Mouse (Mus musculus) adrenal gland, postnatal 25 days (tissue): ENCODE data around the gene Abhd17a. TPM values are rescaled to one million over a fixed set of nuclear protein-coding genes. Genes with fewer than 3 reads are reported as not detected.
A peak's percentile ranks its signal among the peaks of the same experiment; 100 is the strongest.

Experiments
- DNase-seq: peaks from one replicate; pipeline ENCODE4 v3.0.0; 2021; ENCODE audit warnings: mixed read lengths
- long read RNA-seq: library from polyadenylated mRNA; stranded (forward); transcript quantifications from one replicate; pipeline ENCODE4 v2.0.0, GENCODE M21; 2021
- total RNA-seq: library from RNA; stranded (reverse); gene quantifications from 2 replicates; pipeline ENCODE4 v1.2.3, GENCODE M21; 2021

Gene Abhd17a
- total RNA-seq: 87.8 and 100 TPM in 2 replicates
- long read RNA-seq, transcript Abhd17a-201 (5 exons, 1,468 nt): major isoform, 144 of 237 reads
- long read RNA-seq, partial matches to known transcripts: 32 of 237 reads
- long read RNA-seq, other reads (novel, unspliced or antisense): 59 of 237 reads

DNA sequence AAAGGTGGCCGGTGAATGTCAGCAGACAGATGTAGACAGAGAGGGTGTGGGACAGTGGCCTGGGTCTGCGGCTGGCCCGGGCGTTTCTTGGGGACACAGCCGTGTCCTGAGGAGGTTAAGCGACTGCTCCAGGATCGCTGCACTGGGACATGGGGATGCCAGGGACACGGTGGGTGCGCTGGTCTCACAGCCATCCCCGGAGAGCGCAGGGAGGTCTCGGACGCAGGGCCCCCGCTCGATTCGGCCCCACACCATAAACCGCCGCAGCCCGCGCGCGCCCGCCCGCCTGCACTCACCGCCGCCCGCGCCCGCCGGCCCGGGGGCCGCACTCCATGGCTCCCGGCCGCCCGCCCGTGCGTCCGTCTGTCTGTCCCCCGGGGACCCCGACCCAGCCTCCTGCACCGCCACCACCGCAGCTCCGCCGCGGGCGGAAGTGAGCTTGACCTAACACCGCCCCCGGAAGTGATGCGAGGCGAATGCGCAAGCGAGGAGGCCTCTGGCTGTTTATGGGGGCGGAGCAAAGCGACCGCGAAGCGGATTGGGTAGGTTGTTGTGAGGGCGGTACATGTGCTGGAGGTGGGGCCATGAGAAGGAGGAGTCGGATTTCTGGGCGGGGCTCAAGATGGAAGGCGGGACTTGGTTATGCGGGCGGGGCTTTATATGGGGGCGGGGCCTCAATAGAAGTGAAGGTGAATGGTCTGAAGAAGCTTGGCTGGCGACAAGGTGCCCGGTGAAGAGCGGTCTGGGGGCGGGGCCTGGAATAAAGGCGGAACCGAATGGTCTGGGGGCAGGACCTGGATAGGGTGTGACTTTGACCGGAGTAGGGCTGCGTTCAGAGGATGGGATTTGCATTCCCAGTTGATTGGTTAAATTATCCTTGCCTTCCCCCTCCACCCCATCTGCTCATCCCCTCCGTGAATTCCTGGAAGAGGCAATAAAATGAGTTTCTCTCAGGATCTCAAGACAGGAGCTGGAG, at the start of gene Abhd17a:
Gene Abhd17a, minus strand, starts transcription at position 463 of the 976 bp plus-strand sequence.
- peak; percentile 97 for DNase-seq

DNA sequence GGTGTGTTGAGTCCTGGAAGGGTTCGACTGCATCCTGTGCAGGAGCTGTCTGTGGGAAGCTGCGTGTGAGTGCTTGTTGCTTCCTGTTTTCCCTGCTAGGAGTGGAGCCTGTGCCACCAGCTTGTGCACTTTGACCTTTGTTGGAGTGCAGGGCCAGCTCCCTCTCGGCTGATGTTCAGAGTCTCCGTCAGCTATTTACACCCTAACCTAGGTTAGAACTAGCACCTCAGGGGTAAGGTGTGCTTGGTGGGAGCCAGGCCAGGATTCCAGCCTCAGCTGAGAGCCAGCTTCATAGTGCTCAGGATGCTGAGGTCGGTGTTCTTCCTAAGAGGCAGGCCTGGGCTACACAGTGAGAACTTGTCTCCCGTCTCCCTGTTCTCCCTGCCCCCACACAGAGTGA, 45.2 kb upstream of the Abhd17a start:
- DNase-seq: no peak

DNA sequence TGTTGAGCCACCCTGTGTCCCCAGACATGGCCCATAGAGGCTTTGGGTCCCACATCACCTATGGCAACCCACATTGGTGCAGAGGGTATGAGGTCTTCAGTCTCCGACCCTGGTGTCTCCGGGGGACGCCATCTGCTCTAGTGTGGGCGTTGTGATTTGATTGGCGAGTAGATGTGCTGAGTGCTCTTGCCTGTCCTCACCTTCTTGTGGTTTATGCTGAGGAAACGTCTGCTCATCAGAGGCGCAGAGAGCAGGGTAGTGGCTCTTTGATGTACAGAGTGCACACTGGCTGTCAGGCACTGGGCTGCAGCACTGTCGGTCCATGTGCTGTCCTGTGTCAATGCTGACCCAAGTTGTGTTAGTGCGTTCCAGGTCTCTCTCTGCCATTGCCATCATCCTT, 38.8 kb upstream of the Abhd17a start:
- no peak for DNase-seq

- DNase-seq: no peak
Measured at GRCm38 (mm10) chr10:80627685-80628084, 37.5 kb upstream of the Abhd17a start.

GRCm38 (mm10) chr10:80625764-80626163, 35.6 kb upstream of the Abhd17a start:
- no peak for DNase-seq

- DNase-seq: peak; percentile 58
Measured at GRCm38 (mm10) chr10:80623457-80624191, 33.5 kb upstream of the Abhd17a start.

GRCm38 (mm10) chr10:80622661-80623456, 32.7 kb upstream of the Abhd17a start, which contains the start of gene Csnk1g2:
TSS of gene Csnk1g2 (plus strand) at chr10:80622838.
- peak; percentile 46 for DNase-seq

DNA sequence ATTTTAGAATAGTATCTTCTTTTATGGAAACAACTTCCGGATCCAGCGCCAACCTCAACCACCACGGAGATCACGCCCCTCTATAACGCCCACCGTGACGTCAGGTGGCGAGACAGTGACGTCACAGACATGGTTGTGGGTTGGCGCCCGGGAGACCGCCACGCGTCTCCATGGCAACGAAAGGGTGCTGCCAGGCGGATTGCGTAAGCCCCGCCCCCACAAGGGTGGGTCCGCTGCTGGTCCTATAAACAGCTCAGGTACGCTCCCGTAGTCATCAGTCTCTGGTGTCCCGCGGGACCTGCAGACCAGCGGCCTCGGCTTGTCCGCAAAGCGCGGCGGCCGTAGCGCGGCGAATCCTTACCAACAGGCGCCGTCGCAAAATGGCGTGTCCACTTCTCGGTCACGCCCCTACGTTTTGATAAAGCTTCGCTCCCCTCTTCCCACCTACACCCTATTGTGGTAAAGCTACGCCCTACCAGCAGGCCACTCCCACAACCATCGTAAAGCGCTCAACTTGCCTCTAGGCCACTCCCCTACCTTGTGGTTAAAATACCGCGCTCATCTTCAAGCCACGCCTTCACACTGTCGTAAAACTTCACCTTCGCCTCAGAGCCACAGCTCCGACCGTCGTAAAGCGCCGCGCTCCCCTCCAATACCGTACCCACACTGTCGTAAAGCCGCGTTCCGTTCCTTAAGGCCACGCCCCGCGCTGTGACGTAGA, 32.0 kb upstream of the Abhd17a start:
- peak; percentile 98 for DNase-seq

- DNase-seq: no peak
Measured at GRCm38 (mm10) chr10:80621690-80621939, 31.5 kb upstream of the Abhd17a start.

- no peak for DNase-seq
Measured at GRCm38 (mm10) chr10:80620796-80621689, 30.9 kb upstream of the Abhd17a start.

- DNase-seq: no peak
Measured at GRCm38 (mm10) chr10:80620365-80620764, 30.2 kb upstream of the Abhd17a start.

- DNase-seq: no peak
Measured at GRCm38 (mm10) chr10:80619465-80620244, 29.5 kb upstream of the Abhd17a start.

DNA sequence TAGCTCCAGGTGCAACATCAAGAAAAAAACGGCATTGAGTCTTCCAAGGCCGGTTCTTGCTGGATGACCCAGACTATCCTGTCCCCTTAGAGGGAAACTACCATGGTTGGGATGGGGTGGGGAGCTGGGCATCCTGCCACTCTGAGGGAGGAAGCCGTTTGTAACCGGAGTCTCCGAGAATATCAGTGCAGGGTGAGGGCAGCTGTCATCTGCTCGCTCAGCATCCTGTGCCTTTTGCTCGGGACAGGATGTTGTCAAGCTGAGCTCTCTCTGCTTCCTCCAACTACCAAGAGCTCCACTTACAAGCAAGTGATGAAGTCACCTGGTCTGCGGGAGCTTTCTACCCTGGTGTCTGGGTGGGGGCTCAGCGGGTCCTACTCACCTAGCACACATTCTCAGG, 28.0 kb upstream of the Abhd17a start:
- DNase-seq: peak; percentile 45

- no peak for DNase-seq
Measured at GRCm38 (mm10) chr10:80614351-80614750, 24.2 kb upstream of the Abhd17a start.

GRCm38 (mm10) chr10:80613821-80614220, 23.7 kb upstream of the Abhd17a start:
- DNase-seq: no peak

DNA sequence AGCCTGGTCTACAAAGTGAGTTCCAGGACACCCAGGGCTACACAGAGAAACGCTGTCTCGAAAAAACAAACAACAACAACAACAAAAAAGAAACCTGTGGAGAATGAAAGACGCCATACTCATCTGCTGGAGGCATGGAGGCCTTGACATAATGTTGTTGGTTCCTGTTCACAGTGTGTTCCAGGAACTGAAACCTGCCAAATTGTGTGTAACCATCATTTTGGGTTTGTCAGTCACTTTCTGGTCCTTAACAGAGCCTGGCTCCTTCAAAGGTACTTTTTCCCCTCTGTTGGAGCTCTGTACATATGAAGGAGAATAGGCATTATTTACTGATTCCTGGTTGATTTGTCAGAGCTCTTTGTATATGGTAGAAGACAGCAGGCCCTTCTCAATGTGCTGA, 21.8 kb upstream of the Abhd17a start:
- DNase-seq: no peak

- DNase-seq: peak; percentile 62
Measured at GRCm38 (mm10) chr10:80611024-80611423, 20.9 kb upstream of the Abhd17a start.

DNA sequence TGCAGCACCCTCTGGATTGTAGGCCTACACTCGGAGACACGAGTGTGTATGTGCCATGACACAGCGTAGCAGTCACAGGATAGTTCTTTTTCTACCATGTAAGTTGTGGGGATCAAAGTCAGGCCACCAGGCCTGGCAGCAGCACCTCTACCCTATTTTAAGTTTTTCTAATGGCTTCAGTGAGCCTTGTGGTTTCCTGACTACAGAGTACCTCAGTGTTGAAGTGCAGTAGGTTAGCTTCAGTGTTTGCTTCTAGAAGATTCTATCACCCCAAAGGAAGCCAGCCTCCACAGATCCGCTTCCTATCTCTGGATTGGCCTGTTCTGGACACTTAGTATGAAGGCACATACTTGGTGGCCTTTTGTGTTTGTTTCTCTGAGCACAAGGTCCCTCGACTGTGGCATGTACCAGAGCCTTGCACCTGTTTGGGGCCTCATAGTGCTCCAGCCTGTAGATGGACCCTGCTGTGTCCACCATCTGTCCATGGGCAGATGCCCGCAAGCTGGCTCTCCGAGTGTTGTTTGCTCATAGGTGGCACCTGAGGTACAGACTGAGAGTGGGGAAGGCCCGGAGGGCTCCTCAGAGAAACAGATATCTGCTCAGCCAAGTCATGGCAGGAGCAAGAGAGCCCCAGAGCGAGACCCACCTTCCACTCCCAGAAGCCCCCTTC, 20.1 kb upstream of the Abhd17a start:
- DNase-seq: no peak
